Mouse (Mus musculus): ENCODE measurements around the gene Ugt1a9.

- no peak for TF ChIP-seq CTCF (IDR thresholded peaks at IDR 0.05; ENCODE audit: low read depth)
- no peak for TF ChIP-seq EP300 (optimal IDR thresholded peaks at IDR 0.05)
These were observed 184.3 kb downstream of the Ugt1a9 start for GRCm38 (mm10) chr1:88254793-88255465.

All from stomach, postnatal 0 days (tissue).